Mouse (Mus musculus): ENCODE results near the gene Nol10.

- TF ChIP-seq CTCF (IDR thresholded peaks at IDR 0.05; ENCODE audit: borderline replicate concordance, insufficient read depth, low read length) (no peak), POLR2A (IDR thresholded peaks at IDR 0.05; ENCODE audit: low read depth, low read length) (no peak)
These were observed 63.7 kb downstream of the Nol10 start for GRCm38 (mm10) chr12:17411797-17412526.
